Mouse (Mus musculus) limb, embryonic 15.5 days (tissue): ENCODE data around the gene Abcc3. TPM values are rescaled to one million over a fixed set of nuclear protein-coding genes. Genes with fewer than 3 reads are reported as not detected.

Experiments used
- ATAC-seq: fragments of 200-750 bp; cut with Nextera tagmentation; 2 replicates; pipeline ENCODE4 v1.8.0; 2017; ENCODE audit warnings: low read depth, moderate TSS enrichment; ENCODE audit not compliant: insufficient number of reproducible peaks, low FRiP score, low TSS enrichment
- H3K27ac ChIP-seq: fragments of 300-500 bp; sonication (generic); 2 replicates; pipeline ENCODE4 v1.5.1; 2015; ENCODE audit warnings: moderate library complexity, mild to moderate bottlenecking, inconsistent platforms
- H3K27me3 ChIP-seq: fragments of 300-500 bp; sonication (generic); 2 replicates; pipeline ENCODE4 v1.6.1; 2015; ENCODE audit warnings: inconsistent platforms
- H3K36me3 ChIP-seq: fragments of 300-500 bp; sonication (generic); 2 replicates; pipeline ENCODE4 v1.6.1; 2015; ENCODE audit warnings: inconsistent platforms
- H3K4me1 ChIP-seq: fragments of 300-500 bp; sonication (generic); 2 replicates; pipeline ENCODE4 v1.6.1; 2015; ENCODE audit warnings: inconsistent platforms
- H3K4me2 ChIP-seq: fragments of 300-500 bp; sonication (generic); 2 replicates; pipeline ENCODE4 v1.6.1; 2015; ENCODE audit warnings: mild to moderate bottlenecking, inconsistent platforms
- H3K4me3 ChIP-seq: fragments of 300-500 bp; sonication (generic); 2 replicates; pipeline ENCODE4 v1.5.1; 2015; ENCODE audit warnings: mild to moderate bottlenecking, inconsistent platforms
- H3K9ac ChIP-seq: fragments of 300-500 bp; sonication (generic); 2 replicates; pipeline ENCODE4 v1.6.1; 2015; ENCODE audit warnings: inconsistent platforms
- H3K9me3 ChIP-seq: fragments of 300-500 bp; sonication (generic); 2 replicates; pipeline ENCODE4 v1.6.1; 2016; ENCODE audit warnings: inconsistent platforms
- WGBS: fragments of 180-500 bp; shearing (Covaris S2); methylation state at CpG from one replicate; pipeline ENCODE4 v1.1.7; 2015; 5-methylcytosine and 5-hydroxymethylcytosine counted together
- polyA plus RNA-seq: library from polyadenylated mRNA; unstranded; fragments of >200 nt; fragmentation: Nextera tagmentation; extraction: Ambion mirVana; gene quantifications from 2 replicates; pipeline ENCODE4 v1.2.1, GENCODE M21; 2015

Abcc3 gene
- polyA plus RNA-seq, 1 experiment from 2014 or later = 1.6 TPM

- H3K4me3 ChIP-seq = no peak overlapping the region
- no peak overlapping the region for H3K9ac ChIP-seq
- H3K27ac ChIP-seq = no peak overlapping the region
- H3K9me3 ChIP-seq = no peaks in the 10 kb centered on the region
- WGBS = 83% methylated on average over 5 of the region's 5 CpGs
- ATAC-seq = no peak
- no peak overlapping the region for H3K4me2 ChIP-seq
- 0 out of 2 replicates have a peak, but pooled peaks cover 3% of the 10 kb centered on the region for H3K36me3 ChIP-seq
- peaks cover 27% of the 10 kb centered on the region; the same call in 1 of the 2 replicates for H3K4me1 ChIP-seq
- no peaks in the 10 kb centered on the region for H3K27me3 ChIP-seq
Observed at GRCm38 (mm10) chr11:94318056-94318455, 74.7 kb downstream of the Abcc3 start.

- H3K4me2 ChIP-seq = no peak overlapping the region
Observed at GRCm38 (mm10) chr11:94317515-94317914, 75.3 kb downstream of the Abcc3 start.

GRCm38 (mm10) chr11:94317014-94317413 lies 75.8 kb downstream of the Abcc3 start:
- no peak overlapping the region for H3K27ac ChIP-seq
- H3K36me3 ChIP-seq = 0 out of 2 replicates have a peak, but pooled peaks cover 3% of the 10 kb centered on the region
- H3K4me2 ChIP-seq = no peak overlapping the region
- 73% methylated on average over 1 of the region's 1 CpGs for WGBS
- ATAC-seq = no peak
- H3K4me1 ChIP-seq = peaks cover 26% of the 10 kb centered on the region; the same call in 1 of the 2 replicates
- H3K9me3 ChIP-seq = no peaks in the 10 kb centered on the region
- H3K27me3 ChIP-seq = no peaks in the 10 kb centered on the region
- H3K4me3 ChIP-seq = no peak overlapping the region
- H3K9ac ChIP-seq = no peak overlapping the region

More at GRCm38 (mm10) chr11:94317515-94317914, 75.3 kb downstream of the Abcc3 start:
- H3K27me3 ChIP-seq = no peaks in the 10 kb centered on the region
- H3K4me1 ChIP-seq = peaks cover 28% of the 10 kb centered on the region; the same call in 1 of the 2 replicates
- WGBS = 51% methylated on average over 4 of the region's 4 CpGs
- H3K9ac ChIP-seq = no peak overlapping the region
- ATAC-seq = no peak
- 0 out of 2 replicates have a peak, but pooled peaks cover 3% of the 10 kb centered on the region for H3K36me3 ChIP-seq
- no peak overlapping the region for H3K4me3 ChIP-seq
- H3K27ac ChIP-seq = no peak overlapping the region
- H3K9me3 ChIP-seq = no peaks in the 10 kb centered on the region

- Histone ChIP-seq H3K36me3 (0 out of 2 replicates have a peak, but pooled peaks cover 3% of the 10 kb centered on the region), H3K4me2 (no peak overlapping the region), H3K4me1 (peaks cover 26% of the 10 kb centered on the region; the same call in 1 of the 2 replicates), H3K27me3 (no peaks in the 10 kb centered on the region), H3K4me3 (no peak overlapping the region), H3K9ac (no peak overlapping the region), H3K27ac (no peak overlapping the region), H3K9me3 (no peaks in the 10 kb centered on the region)
- no peak for ATAC-seq
- WGBS = 79% methylated on average over 2 of the region's 2 CpGs
Observed at GRCm38 (mm10) chr11:94316528-94316927, 76.3 kb downstream of the Abcc3 start.

GRCm38 (mm10) chr11:94315308-94315707 lies 77.5 kb downstream of the Abcc3 start:
- H3K27me3 ChIP-seq = no peaks in the 10 kb centered on the region
- no peak for ATAC-seq
- WGBS = 67% methylated on average over 1 of the region's 1 CpGs

GRCm38 (mm10) chr11:94314098-94314652 lies 78.6 kb downstream of the Abcc3 start:
- ATAC-seq = no peak

More at GRCm38 (mm10) chr11:94315308-94315707, 77.5 kb downstream of the Abcc3 start:
- H3K4me3 ChIP-seq = no peak overlapping the region
- H3K9me3 ChIP-seq = no peaks in the 10 kb centered on the region
- H3K27ac ChIP-seq = no peak overlapping the region
- no peak overlapping the region for H3K9ac ChIP-seq
- no peak overlapping the region for H3K4me2 ChIP-seq
- H3K36me3 ChIP-seq = 0 out of 2 replicates have a peak, but pooled peaks cover 3% of the 10 kb centered on the region
- peaks cover 25% of the 10 kb centered on the region; the same call in 1 of the 2 replicates for H3K4me1 ChIP-seq

GRCm38 (mm10) chr11:94312733-94313132 lies 80.1 kb downstream of the Abcc3 start:
- Histone ChIP-seq H3K4me1 (peaks cover 13% of the 10 kb centered on the region; the same call in 1 of the 2 replicates), H3K4me2 (no peak overlapping the region), H3K9ac (no peak overlapping the region), H3K4me3 (no peak overlapping the region), H3K36me3 (peaks cover 3% of the 10 kb centered on the region), H3K27me3 (no peaks in the 10 kb centered on the region), H3K9me3 (no peaks in the 10 kb centered on the region), H3K27ac (no peak overlapping the region)
- WGBS = 80% methylated on average over 1 of the region's 1 CpGs
- ATAC-seq = no peak

More at GRCm38 (mm10) chr11:94314098-94314652, 78.6 kb downstream of the Abcc3 start:
- Histone ChIP-seq H3K4me3 (no peak overlapping the region), H3K4me2 (no peak overlapping the region), H3K27me3 (no peaks in the 10 kb centered on the region), H3K36me3 (0 out of 2 replicates have a peak, but pooled peaks cover 3% of the 10 kb centered on the region), H3K9me3 (no peaks in the 10 kb centered on the region), H3K27ac (peak overlapping the region; percentile 34; the same call in 1 of the 2 replicates), H3K4me1 (peaks cover 19% of the 10 kb centered on the region; the same call in 1 of the 2 replicates), H3K9ac (no peak overlapping the region)
- WGBS = 75% methylated on average over 2 of the region's 2 CpGs

- 84% methylated on average over 9 of the region's 9 CpGs for WGBS
- no peak overlapping the region for H3K4me2 ChIP-seq
Observed at GRCm38 (mm10) chr11:94294996-94295845, 97.6 kb downstream of the Abcc3 start.

More at GRCm38 (mm10) chr11:94294996-94295845, 97.6 kb downstream of the Abcc3 start:
- H3K4me1 ChIP-seq = no peaks in the 10 kb centered on the region
- H3K9ac ChIP-seq = no peak overlapping the region
- no peak overlapping the region for H3K27ac ChIP-seq
- no peaks in the 10 kb centered on the region for H3K9me3 ChIP-seq
- no peaks in the 10 kb centered on the region for H3K27me3 ChIP-seq
- no peak for ATAC-seq
- peaks cover 81% of the 10 kb centered on the region for H3K36me3 ChIP-seq
- no peak overlapping the region for H3K4me3 ChIP-seq

Other genes starting within 250 kb of the Abcc3 start
- gene Tob1, start 181.5 kb downstream of the Abcc3 start, polyA plus RNA-seq = 43.1 and 47.6 TPM in 2 replicates
- 12.9 and 13.5 TPM in 2 replicates for gene Wfikkn2, start 147.0 kb downstream of the Abcc3 start, polyA plus RNA-seq
- gene Gm21885, start 111.1 kb downstream of the Abcc3 start, polyA plus RNA-seq = 0.19 TPM in 1 of 2 replicates, not detected in the other
- gene Luc7l3, start 71.0 kb downstream of the Abcc3 start, polyA plus RNA-seq = 96.9 and 105 TPM in 2 replicates
- 19.9 and 21.7 TPM in 2 replicates for gene Ankrd40, start 65.0 kb downstream of the Abcc3 start, polyA plus RNA-seq
- gene Cacna1g, start 81.2 kb upstream of the Abcc3 start, polyA plus RNA-seq = 27.7 and 30.8 TPM in 2 replicates
- gene Spata20, start 93.2 kb upstream of the Abcc3 start, polyA plus RNA-seq = 0.27 TPM in 2 replicates
- 10.3 and 11.1 TPM in 2 replicates for gene Epn3, start 107.0 kb upstream of the Abcc3 start, polyA plus RNA-seq
- gene Mycbpap, start 128.7 kb upstream of the Abcc3 start, polyA plus RNA-seq = 1.5 and 1.6 TPM in 2 replicates
- 3.6 and 3.7 TPM in 2 replicates for gene Rsad1, start 156.3 kb upstream of the Abcc3 start, polyA plus RNA-seq
- 22.7 and 31.1 TPM in 2 replicates for gene Chad, start 172.1 kb upstream of the Abcc3 start, polyA plus RNA-seq
- gene Acsf2, start 208.9 kb upstream of the Abcc3 start, polyA plus RNA-seq = 6.2 and 6.3 TPM in 2 replicates
- gene Lrrc59, start 236.8 kb upstream of the Abcc3 start, polyA plus RNA-seq = 231 and 234 TPM in 2 replicates